Comparison of ENCODE assay signal across 23 mouse cellular contexts in the genomic region with DNA sequence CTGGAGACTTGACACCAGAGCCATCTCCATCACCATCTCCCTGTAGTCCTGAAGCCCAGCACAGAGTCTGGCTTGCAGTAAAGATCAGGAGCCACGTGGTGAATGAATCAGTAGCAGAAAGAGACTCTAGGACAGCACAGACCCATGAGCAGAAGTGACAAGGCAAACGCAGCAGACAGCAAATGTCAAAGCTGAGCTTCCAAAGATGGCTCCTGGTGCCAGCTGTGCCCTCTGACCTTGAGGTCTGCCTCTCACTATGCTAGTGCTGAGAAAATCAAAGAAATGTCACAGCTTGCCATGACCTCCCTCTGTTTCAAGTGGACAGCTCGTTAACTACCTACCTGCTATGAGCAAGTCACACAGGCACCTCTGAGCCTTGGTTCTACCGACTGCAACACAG.
A peak's percentile ranks its signal among the peaks of the same experiment; 100 is the strongest.
DNase-seq lines count a peak whose midpoint lies in the region; ATAC-seq lines count a peak whose summit lies in the region.
"Had no signal": no experiment of that assay in that cellular context is flagged by ENCODE, and none has a peak within 500 bp of the region (broad histone marks: within the 10 kb centered on the region; RNA-seq: fewer than 3 reads in every experiment).

No protein-coding gene starts in this region.

- ATAC-seq in hindbrain, embryonic 12.5 days (ENCODE audit: low FRiP score): no peak
- no peak for ATAC-seq in neural tube, embryonic 11.5 days (ENCODE audit: insufficient read depth, low FRiP score, low TSS enrichment)
- ATAC-seq: inflammation-experienced regulatory T-cells, adult 6 months had no signal

- DNase-seq in adrenal gland, postnatal 10 days: peak; percentile 28
- DNase-seq in adrenal gland, adult 18-20 months (ENCODE audit: low spot score in 2 of 2): no peak
- DNase-seq in hindbrain, embryonic 10.5 days (ENCODE audit: low spot score): peak; percentile 55
- DNase-seq in MN1 (ENCODE audit: low spot score): peak; percentile 53
- DNase-seq in neural tube, embryonic 11.5 days (ENCODE audit: low spot score): peak; percentile 20
- DNase-seq in cerebellum, adult 18-20 months: no peak
- DNase-seq: cerebellum, adult 8-10 months; cerebellum, postnatal 36 days; gastrocnemius, postnatal 10 days; heart, postnatal 10 days; kidney, adult 18-20 months; kidney, postnatal 4 days; liver, embryonic 13.5 days; lung, adult 2 months; retina, postnatal 1 day; right cerebral cortex, postnatal 25 days; spleen, adult 18-20 months had no signal

- peaks cover 88% of the 10 kb centered on the region for H3K27me3 ChIP-seq in hindbrain, embryonic 10.5 days (ENCODE audit: insufficient read depth, poor library complexity, severe bottlenecking)
- H3K27me3 ChIP-seq in hindbrain, embryonic 12.5 days: peaks cover 33% of the 10 kb centered on the region
- no peaks in the 10 kb centered on the region for H3K27me3 ChIP-seq in neural tube, embryonic 11.5 days (ENCODE audit: control insufficient read depth, insufficient read depth, low read length)

- no peaks in the 10 kb centered on the region for H3K36me3 ChIP-seq in hindbrain, embryonic 10.5 days
- H3K36me3 ChIP-seq in hindbrain, embryonic 12.5 days: no peaks in the 10 kb centered on the region
- H3K36me3 ChIP-seq in neural tube, embryonic 11.5 days (ENCODE audit: control insufficient read depth, insufficient read depth, low read length): no peaks in the 10 kb centered on the region
- H3K36me3 ChIP-seq: G1E; heart, embryonic 12.5 days; hindbrain, embryonic 13.5 days; liver, embryonic 13.5 days had no signal

- WGBS in hindbrain, embryonic 10.5 days: 21% methylated on average over 4 of the region's 4 CpGs
- 31% methylated on average over 4 of the region's 4 CpGs for WGBS in hindbrain, embryonic 12.5 days
- WGBS in neural tube, embryonic 11.5 days: 33% methylated on average over 4 of the region's 4 CpGs

- H3K4me3 ChIP-seq in hindbrain, embryonic 10.5 days: no peak overlapping the region
- H3K4me3 ChIP-seq in hindbrain, embryonic 12.5 days: no peak overlapping the region
- no peak overlapping the region for H3K4me3 ChIP-seq in neural tube, embryonic 11.5 days (ENCODE audit: low read depth, low read length)
- H3K4me3 ChIP-seq: heart, embryonic 12.5 days; hindbrain, embryonic 13.5 days; liver, embryonic 13.5 days had no signal

- H3K4me1 ChIP-seq in hindbrain, embryonic 10.5 days (replicated peaks): peaks cover 53% of the 10 kb centered on the region
- peaks cover 26% of the 10 kb centered on the region for H3K4me1 ChIP-seq in hindbrain, embryonic 12.5 days
- peaks cover 25% of the 10 kb centered on the region for H3K4me1 ChIP-seq in neural tube, embryonic 11.5 days (ENCODE audit: control insufficient read depth, insufficient read depth, low read length)

- H3K4me2 ChIP-seq in hindbrain, embryonic 12.5 days (replicated peaks): no peak overlapping the region
- no peak overlapping the region for H3K4me2 ChIP-seq in neural tube, embryonic 11.5 days (ENCODE audit: low read depth)

- no peak overlapping the region for H3K9ac ChIP-seq in hindbrain, embryonic 12.5 days
- H3K9ac ChIP-seq in neural tube, embryonic 11.5 days (ENCODE audit: low read length): no peak overlapping the region
- H3K9ac ChIP-seq: liver, embryonic 13.5 days had no signal

- H3K9me3 ChIP-seq in hindbrain, embryonic 10.5 days: no peaks in the 10 kb centered on the region
- H3K9me3 ChIP-seq in hindbrain, embryonic 12.5 days (replicated peaks): no peaks in the 10 kb centered on the region
- H3K9me3 ChIP-seq in neural tube, embryonic 11.5 days (ENCODE audit: control insufficient read depth, low read length): no peaks in the 10 kb centered on the region
- H3K9me3 ChIP-seq: heart, embryonic 12.5 days; hindbrain, embryonic 13.5 days; liver, embryonic 13.5 days; megakaryocyte, embryonic 14.5 days had no signal

- H3K27ac ChIP-seq in hindbrain, embryonic 10.5 days: peak overlapping the region; percentile 74
- no peak overlapping the region for H3K27ac ChIP-seq in hindbrain, embryonic 12.5 days
- H3K27ac ChIP-seq in neural tube, embryonic 11.5 days (ENCODE audit: low read depth, low read length): no peak overlapping the region
- H3K27ac ChIP-seq: liver, embryonic 13.5 days had no signal

Comparison
In these comparisons a context has a peak if more than half of its experiments do, and no peak if none do; other contexts are left out.
1. DNase-seq: peak in adrenal gland, postnatal 10 days (single experiment), hindbrain, embryonic 10.5 days (single experiment), MN1 (single experiment) and neural tube, embryonic 11.5 days (single experiment); none in adrenal gland, adult 18-20 months (0 of 2) and cerebellum, adult 18-20 months (0 of 2).